ENCODE assay signal across 8 mouse cellular contexts in the genomic region with DNA sequence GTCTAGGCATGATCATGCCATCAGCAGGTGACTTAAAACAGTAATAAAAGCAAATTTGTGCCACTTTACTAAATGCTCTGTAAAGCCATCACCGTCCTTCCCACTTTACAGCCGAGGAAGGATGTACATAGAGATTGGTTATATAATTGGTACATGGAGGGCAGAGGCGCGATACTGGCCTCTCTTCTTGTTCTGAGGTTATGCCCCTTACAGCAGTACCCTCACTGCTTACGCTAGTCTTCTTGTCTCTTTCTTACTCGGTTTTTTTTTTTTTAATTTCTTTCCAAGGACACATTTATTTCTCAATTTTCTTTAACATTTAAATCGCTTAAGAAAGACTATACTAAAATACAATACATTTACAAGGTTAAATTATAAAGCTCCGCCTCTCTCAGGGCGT. TPM values are rescaled to one million over a fixed set of nuclear protein-coding genes. Genes with fewer than 3 reads are reported as not detected.
DNase-seq lines count a peak whose midpoint lies in the region; ATAC-seq and TF ChIP-seq lines count a peak whose summit lies in the region.

No protein-coding gene starts in this region.

- ATAC-seq in limb, embryonic 13.5 days (ENCODE audit: low FRiP score, low read depth), result peak; percentile 8; the same call in 1 of the 2 replicates
- no peak for ATAC-seq in stomach, embryonic 15.5 days (ENCODE audit: insufficient read depth, low FRiP score, low read depth)
- no peak for ATAC-seq in granulocyte monocyte progenitor cell, adult 5-6 weeks (replicated peaks; ENCODE audit: poor library complexity, severe bottlenecking)

- no peaks in the 10 kb centered on the region for H3K36me3 ChIP-seq in testis, adult 2 months (ENCODE audit: control insufficient read depth, insufficient read depth, low read length)
- peaks cover 12% of the 10 kb centered on the region for H3K36me3 ChIP-seq in limb, embryonic 13.5 days
- no peaks in the 10 kb centered on the region; the same call in 1 of the 2 replicates for H3K36me3 ChIP-seq in stomach, embryonic 15.5 days

- H3K9ac ChIP-seq in limb, embryonic 13.5 days, result 0 out of 2 replicates have a peak overlapping the region, but pooled peaks have one; percentile 31
- H3K9ac ChIP-seq in stomach, embryonic 15.5 days, result no peak overlapping the region

- H3K4me2 ChIP-seq in limb, embryonic 13.5 days (replicated peaks), result peak overlapping the region; percentile 57
- peak overlapping the region; percentile 74 for H3K4me2 ChIP-seq in stomach, embryonic 15.5 days

- no peak overlapping the region for H3K27ac ChIP-seq in testis, adult 2 months (ENCODE audit: control insufficient read depth, insufficient read depth, low read depth, low read length)
- peak overlapping the region; percentile 58; the same call in 1 of the 2 replicates for H3K27ac ChIP-seq in limb, embryonic 13.5 days
- H3K27ac ChIP-seq in stomach, embryonic 15.5 days, result no peak overlapping the region; the same call in 1 of the 2 replicates

- no peaks in the 10 kb centered on the region for H3K27me3 ChIP-seq in testis, adult 2 months (ENCODE audit: control insufficient read depth, insufficient read depth, low read length)
- no peaks in the 10 kb centered on the region for H3K27me3 ChIP-seq in limb, embryonic 13.5 days
- H3K27me3 ChIP-seq in stomach, embryonic 15.5 days (replicated peaks), result no peaks in the 10 kb centered on the region

- no peaks in the 10 kb centered on the region for H3K4me1 ChIP-seq in testis, adult 2 months (ENCODE audit: control insufficient read depth, insufficient read depth, low read length)
- H3K4me1 ChIP-seq in limb, embryonic 13.5 days, result peaks cover 8% of the 10 kb centered on the region; the same call in 1 of the 2 replicates
- no peaks in the 10 kb centered on the region for H3K4me1 ChIP-seq in stomach, embryonic 15.5 days

- TF ChIP-seq POLR2A in testis, adult 2 months (IDR thresholded peaks at IDR 0.05; ENCODE audit: control insufficient read depth, low read depth, low read length), result no peak

- peak overlapping the region; percentile 79 for H3K4me3 ChIP-seq in testis, adult 2 months (ENCODE audit: control insufficient read depth, low read depth, low read length)
- H3K4me3 ChIP-seq in limb, embryonic 13.5 days, result peak overlapping the region; percentile 80
- H3K4me3 ChIP-seq in stomach, embryonic 15.5 days (replicated peaks), result peak overlapping the region; percentile 76

- no peaks in the 10 kb centered on the region for H3K9me3 ChIP-seq in limb, embryonic 13.5 days
- no peaks in the 10 kb centered on the region for H3K9me3 ChIP-seq in stomach, embryonic 15.5 days

- no peak for TF ChIP-seq CTCF in testis, adult 2 months (IDR thresholded peaks at IDR 0.05; ENCODE audit: control insufficient read depth, insufficient read depth, insufficient replicate concordance, low read depth, low read length)

- peak; percentile 16 to 18 for DNase-seq in cerebellum, postnatal 14 days
- DNase-seq in cerebellum, adult 8-10 months, result no peak
- DNase-seq in testis, postnatal 14 days (ENCODE audit: low spot score), result no peak
- no peak for DNase-seq in urinary bladder, adult 18-20 months (ENCODE audit: low spot score in 2 of 2)

- 28% methylated on average over 9 of the region's 9 CpGs for WGBS in limb, embryonic 13.5 days
- 20% methylated on average over 9 of the region's 9 CpGs for WGBS in stomach, embryonic 15.5 days

RNA-seq across cellular contexts. Expression of a gene that starts 0.5 kb away (rescaled TPM):
- polyA plus RNA-seq in testis, adult 2 months (2012; rRNA removed), result 21.3 and 25.5 TPM in 2 replicates
- 64.2 and 67.1 TPM in 2 replicates for polyA plus RNA-seq in limb, embryonic 13.5 days (2015; fragmentation: Nextera tagmentation; extraction: Ambion mirVana)
- polyA plus RNA-seq in stomach, embryonic 15.5 days (2015; fragmentation: Nextera tagmentation; extraction: Ambion mirVana), result 76.7 and 80.1 TPM in 2 replicates
- 23.8 and 24.3 TPM in 2 replicates for total RNA-seq in granulocyte monocyte progenitor cell, adult 5-6 weeks (2014; fragmentation: Nextera tagmentation)
- total RNA-seq in granulocyte monocyte progenitor cell, adult 5-6 weeks (2017), result 37.7 and 48.3 TPM in 2 replicates

RNA-seq across cellular contexts. Expression of a gene that starts 31.9 kb away (rescaled TPM):
- polyA plus RNA-seq in testis, adult 2 months (2012; rRNA removed), result 76.5 and 90.8 TPM in 2 replicates
- 0.84 and 1.0 TPM in 2 replicates for polyA plus RNA-seq in limb, embryonic 13.5 days (2015; fragmentation: Nextera tagmentation; extraction: Ambion mirVana)
- polyA plus RNA-seq in stomach, embryonic 15.5 days (2015; fragmentation: Nextera tagmentation; extraction: Ambion mirVana), result 0.33 and 0.41 TPM in 2 replicates
- 2.5 and 4.9 TPM in 2 replicates for total RNA-seq in granulocyte monocyte progenitor cell, adult 5-6 weeks (2014; fragmentation: Nextera tagmentation)
- 4.7 and 6.7 TPM in 2 replicates for total RNA-seq in granulocyte monocyte progenitor cell, adult 5-6 weeks (2017)

RNA-seq across cellular contexts. Expression of a gene that starts 58.7 kb away (rescaled TPM):
- polyA plus RNA-seq in testis, adult 2 months (2012; rRNA removed), result 0.19 and 0.28 TPM in 2 replicates
- polyA plus RNA-seq in limb, embryonic 13.5 days (2015; fragmentation: Nextera tagmentation; extraction: Ambion mirVana), result 17.0 and 17.7 TPM in 2 replicates
- polyA plus RNA-seq in stomach, embryonic 15.5 days (2015; fragmentation: Nextera tagmentation; extraction: Ambion mirVana), result 13.8 and 15.6 TPM in 2 replicates
- total RNA-seq in granulocyte monocyte progenitor cell, adult 5-6 weeks (2014; fragmentation: Nextera tagmentation), result 12.2 and 29.7 TPM in 2 replicates
- total RNA-seq in granulocyte monocyte progenitor cell, adult 5-6 weeks (2017), result 19.3 and 22.9 TPM in 2 replicates

Comparison
In these comparisons a context has a peak if more than half of its experiments do, and no peak if none do; other contexts are left out.
1. DNase-seq: peak in cerebellum, postnatal 14 days (2 of 2); none in cerebellum, adult 8-10 months (single experiment), testis, postnatal 14 days (single experiment) and urinary bladder, adult 18-20 months (0 of 2).
2. RNA of a gene that starts 31.9 kb away (polyA plus RNA-seq): 76.5 to 90.8 TPM in testis, adult 2 months; 0.84 to 1.0 TPM in limb, embryonic 13.5 days and 0.33 to 0.41 TPM in stomach, embryonic 15.5 days; every median in the first group is over 10 times any median in the second.
3. RNA of a gene that starts 58.7 kb away (polyA plus RNA-seq): 17.0 to 17.7 TPM in limb, embryonic 13.5 days and 13.8 to 15.6 TPM in stomach, embryonic 15.5 days; 0.19 to 0.28 TPM in testis, adult 2 months; every median in the first group is over 10 times any median in the second.
4. Peak in every context shown above with its lines, with median percentiles within 50 percentile points of each other: H3K4me3 ChIP-seq.